Mouse (Mus musculus): Measurements from ENCODE around the gene Gorasp1. TPM values are rescaled to one million over a fixed set of nuclear protein-coding genes. Genes with fewer than 3 reads are reported as not detected.

Gene Gorasp1
- 24.0 and 25.7 TPM in 2 replicates for polyA plus RNA-seq (2015; fragmentation: Nextera tagmentation; extraction: Ambion mirVana)

GRCm38 (mm10) chr9:119937005-119937773 is at the start of gene Gorasp1, which contains the start of gene Ttc21a:
Gene Gorasp1 (minus strand): TSS chr9:119937565.
Gene Ttc21a (plus strand): TSS chr9:119937606.
- Histone ChIP-seq H3K9me3 (replicated peaks) (no peaks in the 10 kb centered on the region), H3K4me1 (peaks cover 20% of the 10 kb centered on the region), H3K4me3 (replicated peaks) (peak within 1 kb of the TSS; percentile 76), H3K27me3 (replicated peaks) (no peaks in the 10 kb centered on the region), H3K9ac (replicated peaks) (peak within 1 kb of the TSS; percentile 90), H3K27ac (replicated peaks) (peak within 1 kb of the TSS; percentile 80), H3K36me3 (peaks cover 4% of the 10 kb centered on the region; the same call in 1 of the 2 replicates), H3K4me2 (peak within 1 kb of the TSS; percentile 94)
- peak; percentile 96 for ATAC-seq (ENCODE audit: low FRiP score)
- WGBS = 6% methylated on average over 40 of the region's 40 CpGs

- Histone ChIP-seq H3K4me1 (peaks cover 32% of the 10 kb centered on the region), H3K36me3 (no peaks in the 10 kb centered on the region)
- no peak for ATAC-seq (ENCODE audit: low FRiP score)
These were observed 48.7 kb upstream of the Gorasp1 start for GRCm38 (mm10) chr9:119985881-119986574.

GRCm38 (mm10) chr9:119984536-119985011 is 47.2 kb upstream of the Gorasp1 start, which contains the start of gene Csrnp1:
Gene Csrnp1 (minus strand): TSS chr9:119984658.
- 10% methylated on average over 14 of the region's 14 CpGs for WGBS
- Histone ChIP-seq H3K9ac (replicated peaks) (peak within 1 kb of the TSS; percentile 62), H3K4me3 (replicated peaks) (peak within 1 kb of the TSS; percentile 64), H3K36me3 (no peaks in the 10 kb centered on the region), H3K4me2 (peak within 1 kb of the TSS; percentile 94), H3K9me3 (replicated peaks) (no peaks in the 10 kb centered on the region), H3K27me3 (replicated peaks) (peaks cover 9% of the 10 kb centered on the region), H3K27ac (replicated peaks) (peak within 1 kb of the TSS; percentile 33), H3K4me1 (peaks cover 38% of the 10 kb centered on the region)
- ATAC-seq (ENCODE audit: low FRiP score) = no peak

More at GRCm38 (mm10) chr9:119985881-119986574, 48.7 kb upstream of the Gorasp1 start:
- Histone ChIP-seq H3K27me3 (replicated peaks) (peaks cover 9% of the 10 kb centered on the region), H3K9me3 (replicated peaks) (no peaks in the 10 kb centered on the region), H3K9ac (replicated peaks) (no peak overlapping the region), H3K4me3 (replicated peaks) (no peak overlapping the region), H3K27ac (replicated peaks) (no peak overlapping the region), H3K4me2 (no peak overlapping the region)
- WGBS = 72% methylated on average over 10 of the region's 10 CpGs

- Histone ChIP-seq H3K4me3 (replicated peaks) (peak overlapping the region; percentile 64), H3K9ac (replicated peaks) (peak overlapping the region; percentile 62), H3K9me3 (replicated peaks) (no peaks in the 10 kb centered on the region), H3K4me2 (peak overlapping the region; percentile 94), H3K27me3 (replicated peaks) (peaks cover 7% of the 10 kb centered on the region), H3K4me1 (peaks cover 38% of the 10 kb centered on the region), H3K36me3 (no peaks in the 10 kb centered on the region), H3K27ac (replicated peaks) (peak overlapping the region; percentile 33)
- WGBS = under 1% methylated on average over 77 of the region's 79 CpGs
- ATAC-seq (ENCODE audit: low FRiP score) = peak; percentile 75
These were observed 46.5 kb upstream of the Gorasp1 start for GRCm38 (mm10) chr9:119983585-119984535.

GRCm38 (mm10) chr9:119982956-119983551 is 45.7 kb upstream of the Gorasp1 start:
- no peaks in the 10 kb centered on the region for H3K9me3 ChIP-seq (replicated peaks)
- peak overlapping the region; percentile 94 for H3K4me2 ChIP-seq
- peak overlapping the region; percentile 64 for H3K4me3 ChIP-seq (replicated peaks)
- H3K9ac ChIP-seq (replicated peaks) = peak overlapping the region; percentile 62
- under 1% methylated on average over 45 of the region's 48 CpGs for WGBS
- ATAC-seq (ENCODE audit: low FRiP score) = no peak
- H3K27me3 ChIP-seq (replicated peaks) = peaks cover 7% of the 10 kb centered on the region
- no peak overlapping the region for H3K27ac ChIP-seq (replicated peaks)
- peaks cover 45% of the 10 kb centered on the region for H3K4me1 ChIP-seq
- H3K36me3 ChIP-seq = no peaks in the 10 kb centered on the region

GRCm38 (mm10) chr9:119982241-119982811 is 45.0 kb upstream of the Gorasp1 start:
- peak overlapping the region; percentile 76; the same call in 1 of the 2 replicates for H3K27ac ChIP-seq (replicated peaks)
- WGBS = under 1% methylated on average over 11 of the region's 11 CpGs

GRCm38 (mm10) chr9:119981183-119982179 is 44.1 kb upstream of the Gorasp1 start:
- Histone ChIP-seq H3K9me3 (replicated peaks) (no peaks in the 10 kb centered on the region), H3K4me2 (peak overlapping the region; percentile 94), H3K27ac (replicated peaks) (peak overlapping the region; percentile 76), H3K4me1 (peaks cover 55% of the 10 kb centered on the region), H3K4me3 (replicated peaks) (peak overlapping the region; percentile 64), H3K36me3 (no peaks in the 10 kb centered on the region), H3K9ac (replicated peaks) (no peak overlapping the region), H3K27me3 (replicated peaks) (peaks cover 7% of the 10 kb centered on the region)
- no peak for ATAC-seq (ENCODE audit: low FRiP score)
- WGBS = 2% methylated on average over 16 of the region's 16 CpGs

More at GRCm38 (mm10) chr9:119982241-119982811, 45.0 kb upstream of the Gorasp1 start:
- Histone ChIP-seq H3K4me1 (peaks cover 52% of the 10 kb centered on the region), H3K4me3 (replicated peaks) (peak overlapping the region; percentile 64), H3K4me2 (peak overlapping the region; percentile 94), H3K36me3 (no peaks in the 10 kb centered on the region), H3K9ac (replicated peaks) (peak overlapping the region; percentile 62; the same call in 1 of the 2 replicates), H3K9me3 (replicated peaks) (no peaks in the 10 kb centered on the region), H3K27me3 (replicated peaks) (peaks cover 7% of the 10 kb centered on the region)
- peak; percentile 28; the same call in 1 of the 2 replicates for ATAC-seq (ENCODE audit: low FRiP score)

- peak overlapping the region; percentile 94 for H3K4me2 ChIP-seq
- peaks cover 55% of the 10 kb centered on the region for H3K4me1 ChIP-seq
- H3K4me3 ChIP-seq (replicated peaks) = no peak overlapping the region
These were observed 43.4 kb upstream of the Gorasp1 start for GRCm38 (mm10) chr9:119980770-119981182.

GRCm38 (mm10) chr9:119979749-119980148 is 42.4 kb upstream of the Gorasp1 start:
- ATAC-seq (ENCODE audit: low FRiP score) = no peak
- Histone ChIP-seq H3K4me2 (no peak overlapping the region), H3K27me3 (replicated peaks) (peaks cover 7% of the 10 kb centered on the region), H3K4me3 (replicated peaks) (no peak overlapping the region), H3K27ac (replicated peaks) (no peak overlapping the region), H3K9ac (replicated peaks) (no peak overlapping the region), H3K4me1 (peaks cover 55% of the 10 kb centered on the region), H3K36me3 (no peaks in the 10 kb centered on the region), H3K9me3 (replicated peaks) (no peaks in the 10 kb centered on the region)
- WGBS = 60% methylated on average over 2 of the region's 2 CpGs

More at GRCm38 (mm10) chr9:119980770-119981182, 43.4 kb upstream of the Gorasp1 start:
- H3K9me3 ChIP-seq (replicated peaks) = no peaks in the 10 kb centered on the region
- H3K27me3 ChIP-seq (replicated peaks) = peaks cover 7% of the 10 kb centered on the region
- WGBS = 8% methylated on average over 4 of the region's 4 CpGs
- H3K9ac ChIP-seq (replicated peaks) = no peak overlapping the region
- H3K27ac ChIP-seq (replicated peaks) = peak overlapping the region; percentile 76
- ATAC-seq (ENCODE audit: low FRiP score) = no peak
- no peaks in the 10 kb centered on the region for H3K36me3 ChIP-seq

Measured in neural tube, embryonic 15.5 days (tissue).